Mouse (Mus musculus) embryonic facial prominence, embryonic 10.5 days (tissue): ENCODE data around the gene Plaur. TPM values are rescaled to one million over a fixed set of nuclear protein-coding genes. Genes with fewer than 3 reads are reported as not detected.
"Not testable (repeated sequence)": the region's sequence is repeated elsewhere in the genome, so short reads cannot be mapped to it uniquely, and the experiment has no call there.

ENCODE experiments used
- DNase-seq: peaks from one replicate; pipeline ENCODE4 v3.0.0-alpha.2; 2017; ENCODE audit warnings: low spot score
- H3K27ac ChIP-seq: fragments of 300-500 bp; sonication (generic); replicated peaks from 2 replicates; pipeline ENCODE4 v1.5.1; 2016; ENCODE audit warnings: mild to moderate bottlenecking
- H3K27me3 ChIP-seq: fragments of 300-500 bp; sonication (generic); replicated peaks from 2 replicates; pipeline ENCODE4 v1.6.1; 2016; ENCODE audit warnings: low read depth, mild to moderate bottlenecking; ENCODE audit not compliant: poor library complexity, severe bottlenecking
- H3K36me3 ChIP-seq: fragments of 300-500 bp; sonication (generic); replicated peaks from 2 replicates; pipeline ENCODE4 v1.6.1; 2016; ENCODE audit warnings: mild to moderate bottlenecking, moderate library complexity
- H3K4me1 ChIP-seq: fragments of 300-500 bp; sonication (generic); 2 replicates; pipeline ENCODE4 v1.6.1; 2016
- H3K4me3 ChIP-seq: fragments of 300-500 bp; sonication (generic); 2 replicates; pipeline ENCODE4 v1.5.1; 2016; ENCODE audit warnings: mild to moderate bottlenecking, moderate library complexity
- H3K9me3 ChIP-seq: fragments of 300-500 bp; sonication (generic); 2 replicates; pipeline ENCODE4 v1.6.1; 2016; ENCODE audit warnings: mild to moderate bottlenecking
- WGBS: fragments of 180-500 bp; shearing (Covaris S2); methylation state at CpG from one replicate; pipeline ENCODE4 v1.1.7; 2016; 5-methylcytosine and 5-hydroxymethylcytosine counted together
- polyA plus RNA-seq: library from polyadenylated mRNA; unstranded; fragments of >200 nt; fragmentation: Nextera tagmentation; extraction: Ambion mirVana; gene quantifications from 2 replicates; pipeline ENCODE4 v1.2.1, GENCODE M21; 2016

Gene Plaur
- polyA plus RNA-seq, 1 experiment from 2014 or later, result 1.7 TPM

DNA sequence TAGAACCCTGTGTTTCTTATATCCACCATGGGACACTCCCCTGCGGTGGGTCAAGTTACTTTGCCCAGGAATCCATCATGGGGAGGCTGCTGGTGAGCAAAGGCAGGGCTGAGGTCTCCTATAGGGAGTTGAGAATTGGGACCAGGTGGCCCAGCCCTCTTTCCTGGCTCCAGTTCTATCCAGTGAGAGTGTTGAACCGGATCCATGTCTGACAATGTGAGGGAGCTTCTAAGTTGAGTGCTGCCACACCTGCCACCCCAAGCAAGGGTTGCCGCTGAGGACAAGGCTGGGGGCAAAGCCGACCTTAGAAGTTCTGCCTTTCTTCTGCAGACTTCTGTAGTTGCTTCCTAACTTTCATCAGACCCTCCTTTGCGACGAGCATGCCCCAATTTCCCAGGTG, 21.0 kb downstream of the Plaur start:
- not testable (repeated sequence) for H3K9me3 ChIP-seq, H3K36me3 ChIP-seq, DNase-seq, H3K27ac ChIP-seq
- Histone ChIP-seq H3K4me3 (peak overlapping the region; percentile 83; the same call in 1 of the 2 replicates), H3K27me3 (peaks cover 83% of the 10 kb centered on the region), H3K4me1 (peaks cover 47% of the 10 kb centered on the region)
- 46% methylated on average over 6 of the region's 6 CpGs for WGBS

GRCm38 (mm10) chr7:24485481-24485880, 23.2 kb downstream of the Plaur start:
- WGBS, result 78% methylated on average over 9 of the region's 9 CpGs
- H3K27ac ChIP-seq, result peak overlapping the region; percentile 61; the same call in 1 of the 2 replicates
- no peaks in the 10 kb centered on the region for H3K36me3 ChIP-seq
- peaks cover 62% of the 10 kb centered on the region for H3K27me3 ChIP-seq
- peaks cover 46% of the 10 kb centered on the region for H3K4me1 ChIP-seq
- no peaks in the 10 kb centered on the region for H3K9me3 ChIP-seq
- no peak overlapping the region for H3K4me3 ChIP-seq
- no peak for DNase-seq

DNA sequence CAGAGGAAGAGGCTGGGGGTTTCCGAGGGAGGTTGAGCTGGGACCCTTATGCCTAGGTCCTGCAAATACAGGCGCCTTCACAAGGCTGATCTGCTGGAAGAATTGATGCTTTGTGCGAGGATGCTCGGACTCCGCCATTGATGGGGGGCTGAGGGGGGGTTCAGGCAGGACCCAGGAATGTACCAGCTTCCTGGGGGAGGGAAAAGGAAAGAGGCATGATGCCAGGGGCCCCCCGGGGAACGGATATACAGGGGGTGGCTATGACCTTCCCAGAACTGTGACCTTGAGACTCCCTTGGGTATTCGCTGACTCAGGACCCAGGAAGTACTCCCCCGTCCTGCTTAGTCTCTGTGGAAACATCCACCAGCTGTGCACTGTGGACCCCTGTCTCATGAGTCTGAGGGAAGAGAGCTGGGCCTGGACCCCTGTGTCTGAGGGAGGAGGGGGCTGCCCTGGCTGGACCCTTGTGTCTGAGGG, 24.4 kb downstream of the Plaur start:
- peak overlapping the region; percentile 3; the same call in 1 of the 2 replicates for H3K4me3 ChIP-seq
- H3K36me3 ChIP-seq, result no peaks in the 10 kb centered on the region
- H3K9me3 ChIP-seq, result no peaks in the 10 kb centered on the region
- H3K4me1 ChIP-seq, result peaks cover 34% of the 10 kb centered on the region
- peaks cover 50% of the 10 kb centered on the region for H3K27me3 ChIP-seq
- peak overlapping the region; percentile 61 for H3K27ac ChIP-seq
- no peak for DNase-seq
- WGBS, result 51% methylated on average over 9 of the region's 9 CpGs

GRCm38 (mm10) chr7:24487403-24487802, 25.1 kb downstream of the Plaur start:
- Histone ChIP-seq H3K4me1 (peaks cover 30% of the 10 kb centered on the region), H3K27me3 (peaks cover 43% of the 10 kb centered on the region), H3K36me3 (no peaks in the 10 kb centered on the region), H3K4me3 (no peak overlapping the region; the same call in 1 of the 2 replicates), H3K9me3 (no peaks in the 10 kb centered on the region), H3K27ac (peak overlapping the region; percentile 61; the same call in 1 of the 2 replicates)
- WGBS, result 42% methylated on average over 3 of the region's 3 CpGs
- no peak for DNase-seq

GRCm38 (mm10) chr7:24488303-24488702, 26.0 kb downstream of the Plaur start:
- no peak for DNase-seq
- H3K4me3 ChIP-seq, result no peak overlapping the region
- H3K4me1 ChIP-seq, result peaks cover 22% of the 10 kb centered on the region
- WGBS, result 87% methylated on average over 8 of the region's 8 CpGs
- no peak overlapping the region for H3K27ac ChIP-seq
- no peaks in the 10 kb centered on the region for H3K36me3 ChIP-seq
- H3K9me3 ChIP-seq, result no peaks in the 10 kb centered on the region
- H3K27me3 ChIP-seq, result peaks cover 34% of the 10 kb centered on the region

DNA sequence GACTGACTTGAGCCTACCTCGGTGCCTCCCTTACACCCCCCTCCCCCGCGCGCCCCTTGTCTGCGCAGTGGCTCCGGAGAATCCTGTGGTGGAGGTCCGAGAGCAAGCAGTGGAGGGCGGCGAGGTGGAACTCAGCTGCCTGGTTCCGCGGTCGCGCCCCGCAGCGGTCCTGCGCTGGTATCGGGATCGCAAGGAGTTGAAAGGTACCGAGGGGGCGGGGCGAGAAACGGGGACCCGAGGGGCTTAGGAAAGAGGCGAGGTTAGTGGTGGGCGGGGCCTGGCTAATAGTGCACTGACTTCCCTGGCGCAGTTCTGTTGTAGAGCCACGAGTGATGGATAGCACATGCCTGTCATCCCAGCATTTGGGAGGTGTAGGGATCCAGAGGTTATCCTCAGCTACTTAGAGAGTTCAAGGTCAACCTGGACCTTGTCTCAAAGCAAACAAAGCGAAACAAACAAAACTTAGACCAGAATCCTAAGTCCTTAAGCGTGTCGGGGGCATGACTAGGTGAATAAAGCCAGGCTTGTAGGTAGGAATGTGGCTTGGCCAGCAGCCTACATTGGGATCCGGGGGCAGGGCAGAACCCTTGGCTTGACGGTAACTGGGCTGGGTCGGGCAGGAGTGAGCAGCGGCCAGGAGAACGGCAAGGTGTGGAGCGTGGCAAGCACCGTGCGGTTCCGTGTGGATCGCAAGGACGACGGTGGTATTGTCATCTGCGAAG, 37.7 kb downstream of the Plaur start:
- 13% methylated on average over 43 of the region's 43 CpGs for WGBS
- Histone ChIP-seq H3K4me1 (peaks cover 32% of the 10 kb centered on the region), H3K27ac (no peak overlapping the region), H3K9me3 (no peaks in the 10 kb centered on the region; the same call in 1 of the 2 replicates), H3K27me3 (peaks cover 73% of the 10 kb centered on the region), H3K4me3 (peak overlapping the region; percentile 57), H3K36me3 (peaks cover 16% of the 10 kb centered on the region)
- peak; percentile 65 for DNase-seq

DNA sequence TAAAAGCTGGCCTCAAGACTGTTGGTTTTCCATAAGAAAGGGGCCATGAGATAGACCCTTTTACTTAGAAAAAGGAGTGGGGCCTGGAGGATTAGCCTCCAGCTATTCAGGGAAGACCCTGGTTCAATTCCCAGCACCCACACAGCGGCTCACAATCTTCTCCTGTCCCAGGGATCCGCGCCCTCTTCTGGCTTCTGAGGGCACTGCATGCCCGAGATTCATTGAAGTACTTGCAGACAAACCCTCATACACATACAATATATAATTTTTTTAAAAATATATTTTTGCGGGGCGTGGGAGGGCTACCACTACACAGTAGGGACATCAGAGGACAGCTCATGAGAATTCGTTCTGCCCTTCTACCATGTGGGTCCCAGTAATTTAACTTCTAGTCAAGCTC, 38.6 kb downstream of the Plaur start:
- peaks cover 73% of the 10 kb centered on the region for H3K27me3 ChIP-seq
- peaks cover 41% of the 10 kb centered on the region for H3K4me1 ChIP-seq
- DNase-seq, result peak; percentile 50
- 26% methylated on average over 7 of the region's 7 CpGs for WGBS
- H3K27ac ChIP-seq, result no peak overlapping the region
- peaks cover 16% of the 10 kb centered on the region for H3K36me3 ChIP-seq
- H3K9me3 ChIP-seq, result no peaks in the 10 kb centered on the region; the same call in 1 of the 2 replicates
- no peak overlapping the region for H3K4me3 ChIP-seq

DNA sequence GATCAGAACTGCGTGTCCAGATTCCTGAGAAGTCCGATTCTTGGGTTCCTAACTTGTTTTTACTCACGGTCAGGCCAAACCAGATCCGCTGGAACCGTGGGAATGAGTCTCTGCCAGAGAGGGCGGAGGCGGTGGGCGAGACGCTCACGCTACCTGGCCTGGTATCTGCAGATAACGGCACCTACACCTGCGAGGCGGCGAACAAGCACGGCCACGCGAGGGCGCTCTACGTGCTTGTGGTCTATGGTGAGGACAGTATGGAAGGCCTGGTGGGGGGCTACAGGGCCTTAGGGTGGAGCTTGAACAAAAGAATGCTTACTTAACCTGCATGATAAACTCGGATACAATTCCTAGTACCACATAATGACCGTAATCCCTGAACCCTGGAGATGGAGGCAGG, 39.2 kb downstream of the Plaur start:
- WGBS, result 46% methylated on average over 21 of the region's 21 CpGs
- peaks cover 16% of the 10 kb centered on the region for H3K36me3 ChIP-seq
- peaks cover 73% of the 10 kb centered on the region for H3K27me3 ChIP-seq
- no peak for DNase-seq
- H3K9me3 ChIP-seq, result no peaks in the 10 kb centered on the region; the same call in 1 of the 2 replicates
- no peak overlapping the region for H3K4me3 ChIP-seq
- H3K4me1 ChIP-seq, result peaks cover 47% of the 10 kb centered on the region
- no peak overlapping the region for H3K27ac ChIP-seq

GRCm38 (mm10) chr7:24504004-24504403, 41.7 kb downstream of the Plaur start:
- no peak for DNase-seq
- no peak overlapping the region for H3K27ac ChIP-seq
- peaks cover 49% of the 10 kb centered on the region for H3K27me3 ChIP-seq
- H3K36me3 ChIP-seq, result peaks cover 16% of the 10 kb centered on the region
- peaks cover 62% of the 10 kb centered on the region for H3K4me1 ChIP-seq
- 30% methylated on average over 10 of the region's 10 CpGs for WGBS
- H3K4me3 ChIP-seq, result 0 out of 2 replicates have a peak overlapping the region, but pooled peaks have one; percentile 26
- no peaks in the 10 kb centered on the region; the same call in 1 of the 2 replicates for H3K9me3 ChIP-seq

DNA sequence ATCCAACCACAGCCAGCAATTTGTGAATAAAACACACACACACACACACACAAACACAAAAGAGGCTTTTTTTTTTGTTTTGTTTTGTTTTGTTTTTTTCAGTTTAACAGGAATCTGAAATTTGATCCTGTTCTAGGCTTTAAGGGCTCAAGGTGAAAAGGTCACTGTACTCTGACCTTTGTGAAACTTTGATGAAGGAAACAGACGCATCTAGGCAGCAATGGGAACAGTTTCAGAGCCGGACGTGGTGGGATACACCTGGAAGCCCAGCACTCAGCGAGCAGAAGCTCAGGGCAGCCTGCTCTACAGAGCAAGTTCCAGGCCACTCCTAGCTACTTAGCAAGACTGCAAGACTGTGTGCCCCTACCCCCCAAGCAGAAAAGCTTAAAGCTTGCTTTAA, 42.6 kb downstream of the Plaur start:
- Histone ChIP-seq H3K4me1 (peaks cover 55% of the 10 kb centered on the region), H3K27ac (no peak overlapping the region), H3K4me3 (peak overlapping the region; percentile 26; the same call in 1 of the 2 replicates), H3K36me3 (peaks cover 19% of the 10 kb centered on the region), H3K9me3 (no peaks in the 10 kb centered on the region; the same call in 1 of the 2 replicates), H3K27me3 (peaks cover 40% of the 10 kb centered on the region)
- no peak for DNase-seq
- 7% methylated on average over 4 of the region's 4 CpGs for WGBS

DNA sequence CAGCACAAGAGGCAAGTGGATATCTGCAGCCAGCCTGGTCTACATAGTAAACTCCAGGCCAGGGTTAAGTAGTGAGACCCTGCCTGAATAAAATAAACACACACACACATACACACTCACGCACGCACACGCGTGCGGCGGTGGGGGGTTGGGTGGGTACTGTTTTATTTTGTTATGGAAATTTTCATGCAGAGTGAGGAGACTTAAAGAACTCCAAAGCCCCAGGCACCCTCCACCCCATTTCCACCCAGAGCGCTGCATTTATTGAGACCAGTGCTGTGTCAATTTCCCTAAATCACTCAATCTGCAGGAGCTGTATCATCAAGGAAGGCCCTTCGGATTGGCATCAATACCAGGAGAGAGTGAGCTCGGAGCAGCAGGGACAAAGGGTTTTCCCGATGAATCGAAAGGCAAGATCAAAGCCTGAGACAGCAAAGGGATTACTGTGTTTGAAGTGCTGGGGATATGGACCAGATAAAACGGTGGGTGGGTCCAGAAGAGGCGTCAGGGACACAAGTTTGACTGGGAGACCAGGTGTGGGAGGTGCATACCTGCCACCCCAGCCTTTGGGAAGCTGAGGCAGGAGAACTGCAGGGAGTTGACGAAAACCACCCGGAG, 43.3 kb downstream of the Plaur start:
- H3K27ac ChIP-seq, result peak overlapping the region; percentile 93; the same call in 1 of the 2 replicates
- peaks cover 22% of the 10 kb centered on the region for H3K36me3 ChIP-seq
- WGBS, result 20% methylated on average over 15 of the region's 15 CpGs
- no peaks in the 10 kb centered on the region; the same call in 1 of the 2 replicates for H3K9me3 ChIP-seq
- no peak for DNase-seq
- H3K4me1 ChIP-seq, result peaks cover 48% of the 10 kb centered on the region
- peak overlapping the region; percentile 67; the same call in 1 of the 2 replicates for H3K4me3 ChIP-seq
- peaks cover 34% of the 10 kb centered on the region for H3K27me3 ChIP-seq

GRCm38 (mm10) chr7:24506065-24506459, 43.8 kb downstream of the Plaur start:
- H3K9me3 ChIP-seq, result no peaks in the 10 kb centered on the region
- DNase-seq, result no peak
- peak overlapping the region; percentile 93 for H3K27ac ChIP-seq
- H3K36me3 ChIP-seq, result peaks cover 22% of the 10 kb centered on the region
- H3K4me3 ChIP-seq, result peak overlapping the region; percentile 67
- peaks cover 48% of the 10 kb centered on the region for H3K4me1 ChIP-seq
- WGBS, result 21% methylated on average over 3 of the region's 3 CpGs
- peaks cover 28% of the 10 kb centered on the region for H3K27me3 ChIP-seq
